Mouse (Mus musculus): ENCODE measurements around the gene Tgif2.
A peak's percentile ranks its signal among the peaks of the same experiment; 100 is the strongest.
"Not testable (repeated sequence)": the region's sequence is repeated elsewhere in the genome, so short reads cannot be mapped to it uniquely, and the experiment has no call there.

The Tgif2 gene

DNA sequence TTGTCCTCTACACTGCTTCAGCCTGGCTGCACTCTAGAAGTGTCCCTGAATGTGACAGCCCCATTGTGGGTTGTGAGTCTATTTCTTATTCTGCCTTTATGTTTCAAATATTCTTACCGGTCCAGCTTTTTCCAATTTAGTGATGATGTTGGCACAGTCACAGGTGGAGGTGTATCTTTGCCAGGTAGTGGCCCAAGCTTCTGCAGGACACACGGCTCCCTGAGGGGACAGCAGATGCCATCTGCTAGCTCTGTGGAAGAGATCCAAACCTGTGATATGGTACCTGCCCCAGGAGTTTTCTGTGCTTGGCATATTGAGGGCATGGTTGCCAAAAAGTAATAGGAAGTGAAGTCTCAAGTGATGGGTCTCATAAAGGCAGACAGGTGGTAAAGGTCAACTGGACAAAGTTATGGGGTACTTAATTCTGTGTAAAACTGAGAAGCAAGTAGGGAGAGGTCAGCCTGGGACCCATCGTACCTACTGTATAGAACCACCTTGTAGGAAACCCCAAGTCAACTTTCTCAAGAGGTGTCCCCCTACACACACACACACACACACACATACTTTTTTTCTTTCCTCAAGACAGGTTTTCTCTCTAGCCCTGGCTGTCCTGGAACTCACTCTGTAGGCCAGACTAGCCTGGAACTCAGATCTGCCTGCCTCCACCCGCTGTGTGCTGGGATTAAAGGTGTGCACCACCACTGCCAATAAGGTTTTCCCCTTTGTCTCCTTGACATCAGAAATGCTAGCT lies 35.1 kb downstream of the Tgif2 start:
- no peak for DNase-seq (ENCODE audit: low spot score)

DNA sequence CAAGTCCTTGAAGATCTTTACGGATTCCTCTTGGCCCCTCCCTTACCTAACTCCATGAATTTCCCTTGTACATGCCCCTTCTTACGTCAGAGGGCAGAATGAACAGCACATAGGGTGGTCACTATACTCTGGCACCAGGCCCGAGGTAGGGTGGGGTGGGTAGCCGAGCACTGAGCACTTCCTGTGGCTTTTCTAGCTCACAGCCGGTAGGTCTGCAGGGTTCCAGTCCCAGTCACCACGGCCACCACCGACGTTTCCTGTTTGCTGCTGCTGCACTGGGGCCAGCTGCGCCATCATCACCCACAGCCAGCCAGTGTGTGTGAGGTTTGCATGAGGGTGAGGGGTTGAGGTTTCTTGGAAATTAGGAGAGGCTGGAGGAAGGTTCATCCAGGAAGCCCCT lies 37.9 kb downstream of the Tgif2 start:
- DNase-seq (ENCODE audit: low spot score) = no peak

DNA sequence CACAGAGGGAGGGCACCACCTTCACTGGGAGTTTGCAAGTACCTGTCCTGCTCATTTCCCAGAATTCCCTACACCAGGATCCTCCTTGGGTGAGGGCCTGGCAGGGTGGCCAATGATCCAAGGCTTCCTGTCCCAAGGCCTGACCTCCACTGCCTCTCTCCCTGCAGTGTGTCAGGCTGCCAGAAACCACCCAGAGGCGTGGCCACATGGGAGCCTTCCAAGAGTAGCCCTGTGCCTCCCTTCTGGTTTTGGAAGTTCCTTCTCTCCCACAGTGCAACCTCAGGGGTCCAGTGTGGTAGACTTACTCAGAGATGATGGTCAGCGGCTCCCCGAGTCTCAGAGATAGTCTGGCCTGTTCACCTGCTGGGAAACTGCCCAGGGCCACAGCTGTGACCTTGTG lies 39.7 kb downstream of the Tgif2 start:
- DNase-seq (ENCODE audit: low spot score) = no peak

DNA sequence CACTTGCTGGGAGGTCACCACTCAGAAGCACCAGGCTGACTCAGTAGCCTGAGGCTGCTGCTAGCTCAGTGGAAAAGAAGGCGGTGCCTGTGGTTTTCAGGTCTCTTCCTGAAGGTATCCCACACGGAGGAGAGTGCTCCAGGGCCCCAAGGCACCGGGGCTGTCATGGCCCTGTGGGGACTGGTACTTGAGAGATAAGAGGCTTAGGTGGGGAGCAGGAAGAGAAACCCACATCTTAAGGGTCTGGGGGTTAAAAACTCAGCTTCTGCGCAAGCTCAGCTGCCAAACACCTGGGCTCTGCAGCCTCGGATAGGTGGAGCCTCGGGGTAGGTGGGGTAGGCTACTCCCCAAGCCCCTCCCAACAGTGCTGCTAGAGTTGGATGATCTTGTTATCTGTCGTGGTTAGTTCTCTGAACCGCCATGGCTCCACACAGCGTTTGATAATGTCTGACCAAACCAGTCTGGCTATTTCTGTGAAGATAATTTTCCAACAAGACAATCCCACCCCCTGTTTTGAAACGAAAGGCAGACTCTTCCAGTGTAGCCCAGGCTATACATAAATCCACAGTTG lies 42.7 kb downstream of the Tgif2 start:
- peak; percentile 51 for DNase-seq (ENCODE audit: low spot score)

DNA sequence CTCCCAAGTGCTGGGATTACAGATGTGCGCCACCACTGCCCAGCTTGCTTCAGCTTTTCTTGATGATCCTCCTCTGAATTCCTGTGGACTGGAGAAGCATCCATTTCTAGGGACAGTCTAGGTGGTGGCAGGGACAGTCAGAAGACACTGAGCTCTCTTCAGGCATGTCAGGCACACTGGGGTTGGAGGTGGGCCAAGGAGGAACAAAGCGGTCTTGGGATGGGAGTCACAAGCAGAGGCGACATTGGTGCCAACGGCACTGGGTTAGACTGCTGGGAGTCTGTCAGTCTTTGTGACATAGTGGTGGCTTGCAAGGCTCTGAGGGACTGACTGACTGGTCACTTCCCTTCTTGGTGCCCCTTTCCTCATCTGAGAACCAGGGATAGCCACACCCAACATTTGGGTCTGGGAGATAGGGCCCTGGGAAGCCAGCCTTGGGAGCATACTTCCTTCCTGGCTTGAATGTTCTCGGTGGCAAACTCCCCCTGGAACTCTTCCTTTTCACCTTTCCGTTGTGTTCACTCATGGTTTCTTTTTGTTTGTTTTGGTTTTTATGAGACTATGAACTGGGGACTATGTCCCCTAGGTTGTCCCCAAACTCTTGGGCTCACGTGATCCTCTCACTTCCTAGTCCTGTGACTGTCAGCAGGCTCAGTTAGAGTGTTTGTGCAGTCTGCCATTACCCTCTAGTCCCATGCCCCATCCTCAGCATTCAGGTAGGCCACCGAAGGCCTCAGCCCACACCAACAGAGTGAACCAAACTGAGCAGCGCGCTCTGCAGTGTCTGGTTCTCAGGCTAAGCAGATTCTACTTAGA lies 44.8 kb downstream of the Tgif2 start:
- no peak for DNase-seq (ENCODE audit: low spot score)

DNA sequence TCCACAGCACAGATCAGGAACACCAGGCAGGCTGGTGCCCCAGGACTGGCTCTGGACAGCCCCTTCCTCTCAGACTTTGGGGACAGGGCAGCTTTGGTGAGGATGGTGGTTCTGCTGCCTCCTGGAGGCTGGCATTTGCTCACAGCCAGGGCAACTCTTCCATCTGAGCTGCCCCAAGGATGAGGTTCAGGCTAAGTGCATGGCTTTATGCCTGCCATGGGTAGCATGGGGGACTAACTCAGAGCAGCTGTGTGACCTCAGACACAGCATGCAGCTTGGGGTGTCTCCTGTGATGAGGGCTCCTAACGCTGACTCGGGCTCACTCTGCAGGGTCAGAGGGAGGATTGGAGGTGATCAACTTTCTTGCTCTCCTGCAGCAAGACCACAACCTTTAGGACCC lies 45.9 kb downstream of the Tgif2 start:
- DNase-seq (ENCODE audit: low spot score) = not testable (repeated sequence)

DNA sequence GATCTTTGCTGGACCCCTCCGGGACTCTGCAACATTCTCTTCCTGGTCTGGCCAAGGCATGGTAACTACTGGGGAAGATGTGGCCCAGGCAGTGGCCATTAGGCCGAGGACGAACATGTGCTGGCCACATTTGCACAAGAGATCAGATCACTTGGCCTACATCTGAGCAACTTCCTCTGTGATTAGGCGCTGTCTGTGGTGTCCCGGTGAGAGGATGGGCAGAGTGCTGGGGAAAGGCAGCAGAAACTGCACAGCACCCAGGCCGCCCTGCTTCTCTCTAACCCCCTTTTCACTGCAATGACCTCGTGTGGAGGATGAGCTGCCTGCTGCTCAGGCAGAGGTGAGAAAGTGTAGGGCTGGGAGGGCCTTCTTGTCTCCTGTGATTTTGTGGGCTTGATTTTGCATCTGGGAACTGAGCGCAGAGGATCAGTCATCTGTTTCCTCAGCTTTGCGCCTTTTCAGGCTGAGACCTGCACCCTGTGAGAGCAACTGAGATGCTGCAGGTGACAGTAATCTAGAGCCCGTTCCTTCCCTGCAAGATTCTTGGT lies 46.4 kb downstream of the Tgif2 start:
- no peak for DNase-seq (ENCODE audit: low spot score)

DNA sequence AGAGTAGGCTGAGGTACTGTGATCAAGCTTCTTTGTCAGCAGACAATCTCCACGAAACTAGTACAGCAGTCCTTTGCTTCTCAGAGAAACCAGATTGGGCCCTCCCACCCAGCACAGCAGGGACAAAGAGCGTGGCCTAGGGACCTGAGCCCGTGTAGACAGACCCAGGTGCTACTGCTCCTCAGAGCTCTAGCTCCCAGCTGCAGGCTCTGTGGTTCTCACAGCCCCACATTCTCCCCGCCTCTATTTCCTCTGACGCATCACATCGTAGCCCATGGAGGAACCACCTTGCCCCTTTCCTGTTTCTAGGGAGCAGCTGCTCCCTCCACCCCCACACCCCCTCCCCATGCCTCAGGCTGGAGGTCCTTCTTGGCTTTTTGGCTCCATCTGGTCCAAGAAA lies 47.2 kb downstream of the Tgif2 start, which contains the start of gene Sla2:
Gene Sla2 (minus strand): TSS at position 176 of the 400 bp plus-strand sequence.
- no peak for DNase-seq (ENCODE audit: low spot score)

DNA sequence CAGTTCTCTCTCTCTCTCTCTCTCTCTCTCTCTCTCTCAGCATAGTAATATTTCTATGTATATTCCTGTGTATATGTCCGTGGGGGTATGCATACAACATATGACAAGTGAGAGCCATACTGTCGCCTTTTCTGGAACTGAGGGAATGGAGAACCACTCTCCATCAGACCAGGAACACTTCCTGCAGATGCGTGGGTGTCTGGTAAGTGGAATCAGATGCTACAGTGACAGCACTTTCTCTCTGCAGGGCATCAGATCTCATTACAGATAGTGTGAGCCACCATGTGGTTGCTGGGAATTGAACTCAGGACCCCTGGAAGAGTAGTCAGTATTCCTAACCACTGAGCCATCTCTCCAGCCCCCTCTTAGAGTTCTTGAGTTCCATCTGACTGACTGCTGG lies 48.7 kb downstream of the Tgif2 start:
- no peak for DNase-seq (ENCODE audit: low spot score)

DNA sequence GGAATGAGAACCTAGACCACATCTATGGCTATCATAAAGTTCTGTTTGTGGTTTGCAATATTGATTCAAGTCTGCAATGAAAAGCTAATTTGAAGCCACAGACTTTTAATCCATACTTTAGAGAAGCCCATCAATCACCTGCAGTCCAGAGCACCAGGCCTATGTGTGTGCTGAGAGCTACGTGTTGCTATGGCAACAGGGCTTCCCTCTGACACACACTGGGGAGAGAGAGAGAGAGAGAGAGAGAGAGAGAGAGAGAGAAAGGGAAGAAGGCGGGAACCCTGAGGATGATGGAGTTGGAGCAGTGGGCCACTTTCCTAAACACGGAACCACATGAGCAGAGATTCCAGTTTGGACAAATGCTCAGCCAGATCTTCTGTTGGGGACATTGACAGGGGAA lies 52.4 kb downstream of the Tgif2 start:
- no peak for DNase-seq (ENCODE audit: low spot score)

DNA sequence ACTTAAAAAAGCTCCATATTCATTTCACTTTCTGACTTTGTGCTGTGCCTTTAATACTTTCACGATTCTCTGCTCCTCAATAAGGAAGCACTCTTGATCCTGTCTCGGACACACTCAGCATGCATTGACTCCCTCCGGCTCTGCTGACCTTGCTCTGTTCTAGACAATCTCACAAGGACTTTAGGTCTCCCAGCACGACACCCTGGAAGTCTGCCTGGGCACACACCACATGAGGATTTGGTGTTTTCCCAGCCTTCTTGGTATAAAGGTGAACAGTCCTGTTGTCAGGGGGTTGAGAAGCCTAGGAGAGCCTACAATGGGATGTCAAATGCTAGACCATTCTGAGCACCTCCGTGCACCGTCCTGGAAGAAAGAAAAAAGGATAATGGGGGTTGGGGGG lies 53.0 kb downstream of the Tgif2 start:
- no peak for DNase-seq (ENCODE audit: low spot score)

DNA sequence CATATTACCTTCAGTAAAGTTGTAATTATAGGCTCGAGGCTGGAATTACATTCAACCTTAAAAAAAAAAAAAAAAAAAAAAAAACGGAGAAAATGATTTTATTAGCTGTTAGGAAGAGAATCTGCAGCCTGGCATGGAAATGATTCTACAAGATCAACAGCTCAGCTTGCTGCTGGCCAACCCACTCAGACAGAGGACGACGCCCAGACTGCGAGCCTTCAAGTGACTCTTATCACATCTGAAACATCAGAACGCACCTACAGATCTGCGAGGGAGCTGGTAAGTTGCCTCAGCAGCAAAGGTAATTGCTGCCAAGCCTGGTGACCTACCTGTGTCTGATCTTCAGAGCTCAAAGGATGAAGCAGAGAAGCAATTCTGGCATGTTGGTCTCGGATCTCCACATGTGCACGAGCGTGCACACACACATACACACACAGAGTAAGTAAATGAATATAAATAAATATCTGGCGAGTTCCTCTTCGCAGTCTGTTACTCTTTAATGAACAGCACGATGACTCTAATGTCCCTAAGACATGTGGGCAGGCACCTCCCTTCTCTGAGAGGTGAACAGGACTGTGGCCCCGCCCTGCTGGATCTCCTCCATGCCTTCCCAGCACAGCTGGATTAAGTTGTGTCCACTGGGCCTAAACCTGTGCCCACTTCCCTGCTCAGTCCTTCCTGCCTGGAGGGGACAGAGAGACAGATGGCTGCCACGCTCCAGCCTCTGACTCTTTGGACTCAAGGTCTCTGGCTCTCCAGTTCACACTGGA lies 54.9 kb downstream of the Tgif2 start:
- DNase-seq (ENCODE audit: low spot score) = no peak

DNA sequence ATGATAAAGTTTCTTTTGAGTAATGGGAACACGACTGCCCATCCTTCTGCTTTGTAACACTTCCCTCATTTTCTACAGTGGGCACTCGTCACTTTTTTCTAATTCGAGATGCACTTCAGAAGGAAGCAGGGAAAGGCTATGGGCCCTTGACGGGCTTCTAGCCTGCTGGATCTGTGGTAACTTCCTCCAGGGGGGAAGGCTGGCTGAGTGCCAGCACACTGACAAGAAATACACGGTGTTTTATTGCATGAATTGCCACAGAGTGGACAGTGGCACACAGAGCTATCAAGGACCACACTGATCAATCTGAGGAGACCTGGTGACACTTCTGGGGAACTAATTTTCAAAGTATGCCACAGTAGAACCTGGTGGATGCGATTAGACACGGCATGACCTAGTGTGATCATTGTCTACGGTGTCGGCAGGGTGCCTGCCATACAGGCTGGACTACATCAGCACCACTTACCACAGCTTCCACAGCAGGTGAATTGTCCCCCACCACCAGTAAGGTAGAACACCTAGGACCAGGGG lies 56.6 kb downstream of the Tgif2 start:
- DNase-seq (ENCODE audit: low spot score) = no peak

DNA sequence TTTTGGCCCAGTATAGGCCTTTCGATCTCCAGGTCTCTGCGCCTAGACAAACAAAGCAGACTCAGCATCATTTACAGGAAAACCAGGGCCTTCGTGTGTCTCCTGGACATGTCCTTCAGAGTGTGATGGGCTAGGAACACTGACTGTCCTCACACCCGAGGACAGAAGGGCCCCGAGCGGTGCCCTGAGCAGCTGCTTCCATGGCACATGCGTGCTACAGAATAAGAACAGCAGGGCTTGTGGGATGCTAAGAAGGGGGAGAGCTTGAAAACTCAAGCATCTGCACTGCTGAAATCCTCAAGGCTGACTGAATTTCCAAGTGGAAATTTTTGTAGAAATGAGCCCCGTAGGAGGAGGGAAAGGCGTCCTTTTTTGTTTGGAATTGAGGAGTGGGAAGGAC lies 57.2 kb downstream of the Tgif2 start:
- no peak for DNase-seq (ENCODE audit: low spot score)

DNA sequence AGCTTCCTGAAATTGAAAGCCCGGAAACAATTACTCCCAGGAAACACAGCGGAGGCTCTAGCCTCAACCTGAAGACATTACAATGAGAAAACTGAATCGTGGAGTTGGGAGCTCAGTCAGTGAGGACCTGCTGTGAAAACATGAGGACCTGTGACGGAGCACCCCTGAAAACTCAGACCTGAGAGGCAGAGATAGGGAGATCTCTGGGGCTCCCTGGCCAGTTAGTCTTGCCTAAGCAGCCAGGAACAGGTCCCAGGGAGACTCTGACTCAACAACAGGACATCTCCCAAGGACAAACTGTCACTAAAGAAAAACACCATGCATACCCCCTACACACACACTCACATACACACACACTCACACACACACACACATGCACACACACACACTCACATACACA lies 58.6 kb downstream of the Tgif2 start:
- no peak for DNase-seq (ENCODE audit: low spot score)

DNA sequence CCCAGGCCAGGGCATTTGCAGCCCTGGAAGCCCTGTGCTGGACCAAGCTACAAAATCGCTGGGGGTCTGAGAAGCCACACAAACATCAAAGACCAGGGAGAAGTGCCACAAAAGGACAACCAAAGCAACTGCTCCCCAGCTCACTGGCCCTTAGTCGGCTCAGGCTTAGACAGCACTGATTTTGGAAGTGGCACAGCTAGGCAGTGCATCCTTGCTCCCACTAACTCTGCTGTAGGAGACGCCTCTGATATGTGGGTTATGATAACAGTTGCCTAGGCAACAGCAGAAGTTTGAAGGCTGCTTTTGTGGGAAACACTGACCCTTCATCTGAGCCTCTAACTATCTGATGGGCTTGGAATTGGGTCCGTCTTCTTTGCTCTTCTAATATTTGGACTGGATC lies 59.4 kb downstream of the Tgif2 start:
- DNase-seq (ENCODE audit: low spot score) = no peak

DNA sequence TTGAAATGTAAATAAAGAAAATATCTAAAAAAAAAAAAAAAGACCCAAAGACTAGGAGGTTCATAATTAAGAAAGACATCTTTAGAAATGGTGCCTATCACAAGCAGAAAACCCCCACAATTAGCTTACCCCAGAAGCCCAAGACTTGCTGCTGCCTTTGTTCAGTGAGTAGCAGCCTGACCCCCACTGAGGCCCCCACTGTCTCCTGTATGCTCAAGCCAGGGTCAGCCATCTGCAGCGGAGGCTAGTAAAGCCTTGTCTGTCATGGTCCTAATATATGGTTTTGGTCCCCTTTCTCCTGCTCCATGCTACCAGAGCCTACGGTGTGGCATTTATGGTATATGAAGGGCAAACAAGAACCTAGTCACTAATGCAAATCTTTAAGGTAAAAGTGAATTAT lies 61.5 kb downstream of the Tgif2 start:
- DNase-seq (ENCODE audit: low spot score) = no peak

DNA sequence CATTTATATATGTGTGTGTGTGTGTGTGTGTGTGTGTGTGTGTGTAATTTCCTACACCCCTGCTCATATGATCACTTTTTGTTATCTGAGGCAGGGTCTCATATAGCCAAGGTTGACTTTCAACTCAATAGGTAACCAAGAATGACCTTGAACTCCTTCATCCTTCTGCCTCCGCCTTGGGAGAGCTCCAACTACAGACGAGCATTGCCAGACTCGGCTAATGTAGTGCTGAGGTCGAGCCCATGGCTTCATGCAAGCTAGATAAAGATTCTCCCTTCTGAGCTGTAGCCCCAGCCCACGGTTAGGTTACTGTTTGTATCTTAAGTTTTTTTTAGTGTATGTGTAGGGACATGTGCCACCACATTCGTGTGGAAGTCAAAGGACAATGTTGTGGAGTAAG lies 62.1 kb downstream of the Tgif2 start:
- no peak for DNase-seq (ENCODE audit: low spot score)

DNA sequence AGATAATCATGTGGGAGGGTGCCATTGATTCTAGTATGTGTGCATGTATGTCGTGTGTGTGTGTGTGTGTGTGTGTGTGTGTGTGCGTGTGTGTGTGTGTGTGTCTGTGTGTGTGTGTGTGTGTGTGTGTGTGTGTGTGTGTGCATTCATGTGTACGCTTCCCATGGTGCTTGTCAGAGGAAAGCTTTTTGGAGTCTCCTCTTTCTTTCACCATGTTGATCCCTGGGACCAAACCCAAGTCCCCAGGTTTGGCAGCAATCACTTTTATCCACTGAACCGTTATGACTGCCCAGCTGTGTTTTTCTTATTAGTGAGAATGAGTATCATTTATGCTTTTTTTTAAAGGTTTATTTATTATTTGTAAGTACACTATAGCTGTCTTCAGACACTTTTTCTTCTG lies 62.6 kb downstream of the Tgif2 start:
- not testable (repeated sequence) for DNase-seq (ENCODE audit: low spot score)

DNA sequence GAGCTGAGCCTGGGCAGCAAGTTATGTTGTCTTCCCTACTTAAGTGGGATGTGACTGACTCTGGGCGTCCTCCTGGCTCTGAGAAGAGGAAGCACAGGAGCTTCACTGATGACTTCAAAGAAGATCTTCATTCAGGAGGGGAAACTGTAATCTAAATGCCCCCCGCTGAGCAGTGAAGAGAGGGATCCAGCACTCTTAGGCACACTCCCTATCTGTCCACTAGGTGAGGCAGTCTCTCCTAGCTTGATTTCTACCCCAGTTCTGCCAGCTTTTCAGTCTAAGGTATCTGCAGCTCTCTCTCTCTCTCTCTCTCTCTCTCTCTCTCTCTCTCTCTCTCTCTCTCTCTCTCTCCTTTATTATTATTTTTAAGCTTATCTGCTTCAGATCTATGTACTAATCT lies 63.6 kb downstream of the Tgif2 start:
- no peak for DNase-seq (ENCODE audit: low spot score)

Measured in spleen, adult 12 weeks (tissue).